ENCODE assay signal across 12 mouse cellular contexts in the genomic region with DNA sequence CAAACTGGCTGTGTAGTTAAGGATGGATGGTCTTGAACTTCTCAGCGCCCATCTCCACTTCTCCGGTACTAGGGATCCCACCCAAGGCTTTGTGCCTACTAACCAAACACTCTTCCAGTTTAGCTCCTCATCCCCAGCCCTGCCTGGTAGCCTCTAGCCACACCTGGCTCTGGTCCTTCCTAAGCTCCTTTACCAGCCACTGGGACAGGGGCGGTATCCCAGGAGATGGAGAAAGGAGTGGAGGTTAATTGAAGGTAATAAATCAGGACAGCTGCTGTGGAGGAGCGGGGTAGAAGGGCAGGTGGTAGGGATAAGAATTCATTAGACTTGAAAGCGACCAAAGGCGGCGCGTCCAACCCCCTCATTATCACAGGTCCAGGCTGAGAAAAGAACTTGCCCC. TPM values are rescaled to one million over a fixed set of nuclear protein-coding genes. Genes with fewer than 3 reads are reported as not detected.
A peak's percentile ranks its signal among the peaks of the same experiment; 100 is the strongest.
DNase-seq lines count a peak whose midpoint lies in the region; ATAC-seq and TF ChIP-seq lines count a peak whose summit lies in the region.
"Had no signal": no experiment of that assay in that cellular context is flagged by ENCODE, and none has a peak within 500 bp of the region (broad histone marks: within the 10 kb centered on the region; RNA-seq: fewer than 3 reads in every experiment).

No protein-coding gene starts in this region.

- peak overlapping the region; percentile 74 for H3K9ac ChIP-seq in heart, embryonic 14.5 days (ENCODE audit: low read length)
- H3K9ac ChIP-seq in lung, embryonic 15.5 days = no peak overlapping the region
- H3K9ac ChIP-seq in embryonic facial prominence, embryonic 14.5 days (ENCODE audit: low read depth, low read length) = no peak overlapping the region
- H3K9ac ChIP-seq in midbrain, postnatal 0 days (replicated peaks; ENCODE audit: low read length, poor library complexity, severe bottlenecking) = no peak overlapping the region
- H3K9ac ChIP-seq: liver, embryonic 15.5 days had no signal

- no peak for TF ChIP-seq CTCF in midbrain, postnatal 0 days (IDR thresholded peaks at IDR 0.05)

- no peak for ATAC-seq in heart, embryonic 14.5 days (ENCODE audit: insufficient number of reproducible peaks, insufficient read depth, low FRiP score, low read depth)
- ATAC-seq in lung, embryonic 15.5 days (ENCODE audit: borderline replicate concordance, extremely low read depth, low FRiP score, low TSS enrichment) = no peak
- ATAC-seq in embryonic facial prominence, embryonic 14.5 days (ENCODE audit: low read depth) = no peak
- no peak for ATAC-seq in midbrain, postnatal 0 days (ENCODE audit: low FRiP score)

- WGBS in heart, embryonic 14.5 days = 21% methylated on average over 8 of the region's 8 CpGs
- WGBS in lung, embryonic 15.5 days = 15% methylated on average over 8 of the region's 8 CpGs
- WGBS in embryonic facial prominence, embryonic 14.5 days = 4% methylated on average over 8 of the region's 8 CpGs
- WGBS in midbrain, postnatal 0 days = 6% methylated on average over 8 of the region's 8 CpGs

- peaks cover 18 to 30% of the 10 kb centered on the region in 2 experiments for H3K4me1 ChIP-seq in heart, embryonic 14.5 days (ENCODE audit: control insufficient read depth in 2 of 2, insufficient read depth in 2 of 2, low read length in 2 of 2)
- peaks cover 27% of the 10 kb centered on the region for H3K4me1 ChIP-seq in lung, embryonic 15.5 days
- H3K4me1 ChIP-seq in embryonic facial prominence, embryonic 14.5 days (ENCODE audit: control insufficient read depth, insufficient read depth, low read length) = peaks cover 5% of the 10 kb centered on the region; the same call in 1 of the 2 replicates
- H3K4me1 ChIP-seq in midbrain, postnatal 0 days (ENCODE audit: insufficient read depth, low read length) = peaks cover 5% of the 10 kb centered on the region; the same call in 1 of the 2 replicates

- peak overlapping the region; percentile 95 for H3K4me2 ChIP-seq in heart, embryonic 14.5 days (ENCODE audit: low read length)
- no peak overlapping the region; the same call in 1 of the 2 replicates for H3K4me2 ChIP-seq in lung, embryonic 15.5 days
- H3K4me2 ChIP-seq in embryonic facial prominence, embryonic 14.5 days (ENCODE audit: low read depth, low read length) = no peak overlapping the region
- H3K4me2 ChIP-seq in midbrain, postnatal 0 days (ENCODE audit: low read depth, low read length, poor library complexity, severe bottlenecking) = peak overlapping the region; percentile 95; the same call in 1 of the 2 replicates

- peak overlapping the region; percentile 4 to 60; a peak in 3 of 4 replicates for H3K4me3 ChIP-seq in heart, embryonic 14.5 days (ENCODE audit: control insufficient read depth in 1 of 2, insufficient read depth in 1 of 2, low read depth in 1 of 2, low read length in 2 of 2)
- H3K4me3 ChIP-seq in lung, embryonic 15.5 days = peak overlapping the region; percentile 47; the same call in 1 of the 2 replicates
- peak overlapping the region; percentile 54; the same call in 1 of the 2 replicates for H3K4me3 ChIP-seq in embryonic facial prominence, embryonic 14.5 days (ENCODE audit: low read depth, low read length)
- H3K4me3 ChIP-seq in midbrain, postnatal 0 days (ENCODE audit: low read depth, low read length) = peak overlapping the region; percentile 57; the same call in 1 of the 2 replicates

- H3K36me3 ChIP-seq in heart, embryonic 14.5 days (ENCODE audit: control insufficient read depth, insufficient read depth, low read length) = no peaks in the 10 kb centered on the region
- no peaks in the 10 kb centered on the region for H3K36me3 ChIP-seq in lung, embryonic 15.5 days
- H3K36me3 ChIP-seq in embryonic facial prominence, embryonic 14.5 days (ENCODE audit: control insufficient read depth, insufficient read depth, low read length) = no peaks in the 10 kb centered on the region
- H3K36me3 ChIP-seq in midbrain, postnatal 0 days (ENCODE audit: insufficient read depth, low read length) = no peaks in the 10 kb centered on the region
- H3K36me3 ChIP-seq: liver, embryonic 15.5 days had no signal

- no peak for DNase-seq in heart, adult 8-10 months (ENCODE audit: low spot score)
- DNase-seq in lung, postnatal 10 days = no peak
- no peak for DNase-seq in embryonic facial prominence, embryonic 14.5 days (ENCODE audit: low spot score)
- DNase-seq in midbrain, postnatal 0 days (ENCODE audit: low spot score) = no peak
- DNase-seq in layer of hippocampus, postnatal 25 days (ENCODE audit: extremely low spot score in 1 of 2, low spot score in 1 of 2) = no peak
- DNase-seq in cerebellum, adult 11 months = no peak
- DNase-seq: thymus, postnatal 25 days had no signal

- no peaks in the 10 kb centered on the region for H3K9me3 ChIP-seq in heart, embryonic 14.5 days (ENCODE audit: control insufficient read depth, low read length)
- H3K9me3 ChIP-seq in lung, embryonic 15.5 days = no peaks in the 10 kb centered on the region
- no peaks in the 10 kb centered on the region for H3K9me3 ChIP-seq in embryonic facial prominence, embryonic 14.5 days (ENCODE audit: control insufficient read depth, low read length)
- no peaks in the 10 kb centered on the region for H3K9me3 ChIP-seq in midbrain, postnatal 0 days (ENCODE audit: low read length)
- H3K9me3 ChIP-seq: liver, embryonic 15.5 days had no signal

- H3K27ac ChIP-seq in heart, embryonic 14.5 days (replicated peaks in 1 of 2; ENCODE audit: control insufficient read depth in 1 of 2, insufficient read depth in 1 of 2, low read depth in 2 of 2, low read length in 2 of 2) = 0 out of 4 replicates have a peak overlapping the region, but pooled peaks of 1 of the 2 experiments have one; percentile 46
- no peak overlapping the region for H3K27ac ChIP-seq in lung, embryonic 15.5 days
- H3K27ac ChIP-seq in embryonic facial prominence, embryonic 14.5 days (replicated peaks; ENCODE audit: low read depth, low read length) = no peak overlapping the region
- H3K27ac ChIP-seq in midbrain, postnatal 0 days (ENCODE audit: low read depth, low read length) = no peak overlapping the region
- H3K27ac ChIP-seq: liver, embryonic 15.5 days had no signal

- peaks cover 54% of the 10 kb centered on the region for H3K27me3 ChIP-seq in heart, embryonic 14.5 days (ENCODE audit: control insufficient read depth, insufficient read depth, low read length)
- H3K27me3 ChIP-seq in lung, embryonic 15.5 days = peaks cover 82% of the 10 kb centered on the region
- H3K27me3 ChIP-seq in embryonic facial prominence, embryonic 14.5 days (replicated peaks; ENCODE audit: control insufficient read depth, insufficient read depth, low read length) = peaks cover 72% of the 10 kb centered on the region
- H3K27me3 ChIP-seq in midbrain, postnatal 0 days (ENCODE audit: insufficient read depth, low read length) = peaks cover 59% of the 10 kb centered on the region

RNA-seq across cellular contexts. Expression of gene Sost, which starts 2.2 kb away (rescaled TPM):
- 0.12 and 0.55 TPM in 2 replicates for polyA plus RNA-seq in heart, embryonic 14.5 days (2014; fragmentation: Nextera tagmentation; extraction: Ambion mirVana)
- total RNA-seq in heart, adult 8-10 months (2022) = 1 to 10 TPM in 3 of 4 experiments, under 1 TPM in 1; 0.65 to 1.9 (median 1.2) TPM
- 0.44 and 0.52 TPM in 2 replicates for polyA plus RNA-seq in lung, embryonic 15.5 days (2015; fragmentation: Nextera tagmentation; extraction: Ambion mirVana)
- not detected in 2 replicates for polyA plus RNA-seq in embryonic facial prominence, embryonic 14.5 days (2014; fragmentation: Nextera tagmentation; extraction: Ambion mirVana)
- total RNA-seq in midbrain, postnatal 0 days (2014; rRNA removed) = 0.11 TPM in 1 of 2 replicates, not detected in the other
- polyA plus RNA-seq in midbrain, postnatal 0 days (2015; fragmentation: Nextera tagmentation; extraction: Ambion mirVana) = 0.12 TPM in 1 of 2 replicates, not detected in the other
- total RNA-seq in layer of hippocampus, postnatal 25 days (2021) = not detected
- total RNA-seq: megakaryocyte-erythroid progenitor cell, adult 5-6 weeks had no signal

RNA-seq across cellular contexts. Expression of gene Cfap97d1, which starts 19.4 kb away (rescaled TPM):
- not detected in 2 replicates for polyA plus RNA-seq in heart, embryonic 14.5 days (2014; fragmentation: Nextera tagmentation; extraction: Ambion mirVana)
- total RNA-seq in heart, adult 8-10 months (2022) = not detected
- not detected in 2 replicates for polyA plus RNA-seq in lung, embryonic 15.5 days (2015; fragmentation: Nextera tagmentation; extraction: Ambion mirVana)
- polyA plus RNA-seq in embryonic facial prominence, embryonic 14.5 days (2014; fragmentation: Nextera tagmentation; extraction: Ambion mirVana) = not detected in 2 replicates
- not detected in 2 replicates for total RNA-seq in midbrain, postnatal 0 days (2014; rRNA removed)
- not detected in 2 replicates for polyA plus RNA-seq in midbrain, postnatal 0 days (2015; fragmentation: Nextera tagmentation; extraction: Ambion mirVana)
- total RNA-seq in layer of hippocampus, postnatal 25 days (2021) = not detected
- total RNA-seq: layer of hippocampus, postnatal 10 days; megakaryocyte-erythroid progenitor cell, adult 5-6 weeks had no signal
- polyA plus RNA-seq: liver, embryonic 15.5 days had no signal

RNA-seq across cellular contexts. Expression of gene Dusp3, which starts 22.2 kb away (rescaled TPM):
- polyA plus RNA-seq in heart, embryonic 14.5 days (2014; fragmentation: Nextera tagmentation; extraction: Ambion mirVana) = 56.4 and 58.9 TPM in 2 replicates
- total RNA-seq in heart, adult 8-10 months (2022) = 100 to 1,000 TPM; 107 to 186 (median 147) TPM
- polyA plus RNA-seq in lung, embryonic 15.5 days (2015; fragmentation: Nextera tagmentation; extraction: Ambion mirVana) = 18.8 and 20.0 TPM in 2 replicates
- 33.3 and 38.3 TPM in 2 replicates for polyA plus RNA-seq in embryonic facial prominence, embryonic 14.5 days (2014; fragmentation: Nextera tagmentation; extraction: Ambion mirVana)
- 36.3 and 54.3 TPM in 2 replicates for total RNA-seq in midbrain, postnatal 0 days (2014; rRNA removed)
- polyA plus RNA-seq in midbrain, postnatal 0 days (2015; fragmentation: Nextera tagmentation; extraction: Ambion mirVana) = 44.1 and 48.5 TPM in 2 replicates
- total RNA-seq in layer of hippocampus, postnatal 25 days (2021) = 100 to 1,000 TPM; 145 to 154 TPM

Comparison
In these comparisons a context has a peak if more than half of its experiments do, and no peak if none do; other contexts are left out.
1. H3K4me2 ChIP-seq: peak in heart, embryonic 14.5 days (single experiment) and midbrain, postnatal 0 days (single experiment); none in lung, embryonic 15.5 days (single experiment) and embryonic facial prominence, embryonic 14.5 days (single experiment).
2. Peak in every context shown above with its lines, with median percentiles within 50 percentile points of each other: H3K4me3 ChIP-seq.